Mouse (Mus musculus) frontal cortex, postnatal 25 days (tissue): ENCODE results near the gene Spata16.

ENCODE experiments used
- DNase-seq, 2 experiments: peaks; one replicate each; pipeline ENCODE4 v3.0.0; 2022; ENCODE audit warnings: low spot score in 2 of 2

Gene Spata16

GRCm38 (mm10) chr3:26972105-26972504 is 334.7 kb downstream of the Spata16 start:
- no peak for DNase-seq

- no peak for DNase-seq
Observed at GRCm38 (mm10) chr3:26979603-26980002, 342.2 kb downstream of the Spata16 start.

- DNase-seq: no peak
Observed at GRCm38 (mm10) chr3:26980371-26980770, 343.0 kb downstream of the Spata16 start.

- DNase-seq: no peak
Observed at GRCm38 (mm10) chr3:26981979-26982623, 344.7 kb downstream of the Spata16 start.

- DNase-seq: no peak
Observed at GRCm38 (mm10) chr3:26983749-26984148, 346.3 kb downstream of the Spata16 start.

- no peak for DNase-seq
Observed at GRCm38 (mm10) chr3:27006844-27007243, 369.4 kb downstream of the Spata16 start.

- DNase-seq: no peak
Observed at GRCm38 (mm10) chr3:27027957-27028356, 390.5 kb downstream of the Spata16 start.

- DNase-seq: no peak
Observed at GRCm38 (mm10) chr3:27028526-27028925, 391.1 kb downstream of the Spata16 start.

- DNase-seq: no peak
Observed at GRCm38 (mm10) chr3:27030067-27030857, 392.8 kb downstream of the Spata16 start.
